Mouse (Mus musculus): ENCODE data around the gene Slc28a1.

GRCm38 (mm10) chr7:81212261-81212681, 97.7 kb downstream of the Slc28a1 start:
- TF ChIP-seq POLR2A (IDR thresholded peaks at IDR 0.05; ENCODE audit: borderline replicate concordance, insufficient read depth, low read length) (no peak), CTCF (IDR thresholded peaks at IDR 0.05; ENCODE audit: borderline replicate concordance, insufficient read depth, low read depth, low read length) (no peak)

Data from cerebellum, adult 2 months (tissue).